In the genomic region with DNA sequence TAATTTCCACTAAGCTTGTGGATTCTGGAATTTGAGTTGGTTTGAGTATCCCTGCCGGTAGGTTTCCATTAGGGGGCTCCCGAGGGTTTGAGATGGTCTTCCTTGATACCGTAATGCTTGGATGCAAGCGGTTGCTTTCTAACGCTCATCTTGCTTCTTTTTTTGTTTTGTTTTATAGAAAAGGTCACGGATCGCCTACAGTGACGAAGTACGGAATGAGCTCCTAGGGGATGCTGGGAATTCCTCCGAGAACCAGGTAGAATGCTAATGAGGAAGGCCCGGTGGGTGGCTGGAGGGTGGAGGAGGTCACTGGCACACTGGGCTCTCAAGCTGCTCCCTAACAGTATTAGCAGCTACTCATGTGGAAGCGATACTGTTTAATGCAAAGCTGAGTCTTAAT, we compare ENCODE assay signal across 10 mouse cellular contexts.
DNase-seq lines count a peak whose midpoint lies in the region; ATAC-seq lines count a peak whose summit lies in the region.
"Had no signal": no experiment of that assay in that cellular context is flagged by ENCODE, and none has a peak within 500 bp of the region (broad histone marks: within the 10 kb centered on the region; RNA-seq: fewer than 3 reads in every experiment).

No protein-coding gene starts in this region.

- H3K4me2 ChIP-seq in forebrain, embryonic 15.5 days (replicated peaks) = peak overlapping the region; percentile 36
- H3K4me2 ChIP-seq in midbrain, embryonic 12.5 days (replicated peaks) = peak overlapping the region; percentile 42

- no peak overlapping the region for H3K9ac ChIP-seq in forebrain, embryonic 15.5 days (replicated peaks)
- H3K9ac ChIP-seq in midbrain, embryonic 12.5 days (replicated peaks) = no peak overlapping the region
- H3K9ac ChIP-seq: liver, embryonic 14.5 days had no signal

- ATAC-seq in forebrain, embryonic 15.5 days (replicated peaks) = peak; percentile 56; the same call in 1 of the 2 replicates
- ATAC-seq in midbrain, embryonic 12.5 days (ENCODE audit: low FRiP score, low read depth) = peak; percentile 81

- H3K4me3 ChIP-seq in forebrain, embryonic 15.5 days = peak overlapping the region; percentile 13
- peak overlapping the region; percentile 18; the same call in 1 of the 2 replicates for H3K4me3 ChIP-seq in midbrain, embryonic 12.5 days

- H3K27me3 ChIP-seq in forebrain, embryonic 15.5 days = peaks cover 41% of the 10 kb centered on the region
- H3K27me3 ChIP-seq in midbrain, embryonic 12.5 days = no peaks in the 10 kb centered on the region

- no peaks in the 10 kb centered on the region for H3K36me3 ChIP-seq in forebrain, embryonic 15.5 days
- no peaks in the 10 kb centered on the region for H3K36me3 ChIP-seq in midbrain, embryonic 12.5 days

- peak; percentile 51 for DNase-seq in heart, adult 11 months
- no peak for DNase-seq in heart, adult 9 months (ENCODE audit: low spot score in 2 of 2)
- peak; percentile 9 for DNase-seq in WW6 (ENCODE audit: low read depth, low spot score)
- no peak for DNase-seq in urinary bladder, postnatal 10 days (ENCODE audit: low spot score)
- DNase-seq in cerebellum, adult 11 months = no peak
- DNase-seq in layer of hippocampus, adult 8-10 months (ENCODE audit: low spot score in 2 of 2) = no peak
- DNase-seq: kidney, postnatal 14 days had no signal

- H3K9me3 ChIP-seq in forebrain, embryonic 15.5 days = no peaks in the 10 kb centered on the region
- no peaks in the 10 kb centered on the region for H3K9me3 ChIP-seq in midbrain, embryonic 12.5 days

- WGBS in forebrain, embryonic 15.5 days = 3% methylated on average over 12 of the region's 12 CpGs
- WGBS in midbrain, embryonic 12.5 days = 5% methylated on average over 12 of the region's 12 CpGs

- H3K27ac ChIP-seq in forebrain, embryonic 15.5 days (replicated peaks) = no peak overlapping the region
- peak overlapping the region; percentile 81; the same call in 1 of the 2 replicates for H3K27ac ChIP-seq in midbrain, embryonic 12.5 days (replicated peaks)
- H3K27ac ChIP-seq: liver, embryonic 14.5 days had no signal

- peaks cover 20% of the 10 kb centered on the region for H3K4me1 ChIP-seq in forebrain, embryonic 15.5 days
- peaks cover 29% of the 10 kb centered on the region for H3K4me1 ChIP-seq in midbrain, embryonic 12.5 days

Comparison
In these comparisons a context has a peak if more than half of its experiments do, and no peak if none do; other contexts are left out.
1. DNase-seq: peak in heart, adult 11 months (single experiment) and WW6 (single experiment); none in heart, adult 9 months (0 of 2), urinary bladder, postnatal 10 days (single experiment), cerebellum, adult 11 months (single experiment) and layer of hippocampus, adult 8-10 months (0 of 2).